Mouse (Mus musculus): ENCODE data around the gene March6. TPM values are rescaled to one million over a fixed set of nuclear protein-coding genes. Genes with fewer than 3 reads are reported as not detected.

Gene March6
- total RNA-seq, 1 experiment from 2014 or later = 154 TPM

DNA sequence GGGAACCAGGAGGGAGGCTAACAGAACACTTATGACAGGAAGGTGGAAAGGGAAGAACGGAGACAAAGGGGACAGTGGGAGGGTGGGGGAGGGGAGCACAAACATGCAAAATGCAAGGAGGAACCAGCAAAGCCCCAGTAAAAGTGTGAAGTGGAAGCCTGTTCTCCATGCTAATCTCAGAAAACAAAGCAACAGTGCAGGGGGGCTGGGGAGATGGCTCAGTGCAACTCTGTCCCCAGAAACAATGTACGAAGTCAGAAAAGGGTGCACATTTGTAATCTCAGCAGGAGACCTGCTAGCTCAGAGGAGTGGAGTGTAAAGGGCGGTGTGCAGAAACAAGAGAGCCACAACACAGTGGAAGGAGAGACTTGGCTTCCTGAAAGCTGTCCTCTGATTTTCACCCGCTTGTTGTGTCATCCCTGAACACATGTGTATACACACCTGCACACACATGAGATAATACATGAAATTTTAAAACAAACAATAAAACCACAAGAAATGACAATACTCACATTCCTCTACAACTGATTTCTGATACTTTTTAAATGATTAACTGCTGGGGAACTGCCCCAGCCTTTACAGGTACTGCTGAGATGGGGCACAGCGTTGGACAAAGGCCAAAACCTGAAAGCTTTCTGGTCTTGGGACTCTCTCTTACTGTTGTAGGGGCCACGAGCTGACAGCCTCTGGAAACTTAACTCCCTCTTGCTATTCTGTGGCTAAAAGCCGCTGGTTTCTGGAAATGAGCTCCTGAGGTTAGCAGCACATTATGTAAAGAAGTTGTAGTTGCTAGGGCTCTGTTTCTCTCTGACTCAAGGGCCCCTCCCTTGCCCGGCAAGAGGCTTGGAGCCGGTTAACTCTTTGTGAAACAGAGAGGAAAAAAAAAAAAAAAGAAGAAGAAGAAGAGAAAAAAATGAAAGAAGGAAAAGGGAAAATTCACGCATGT lies 11.4 kb upstream of the March6 start:
- no peak for DNase-seq

DNA sequence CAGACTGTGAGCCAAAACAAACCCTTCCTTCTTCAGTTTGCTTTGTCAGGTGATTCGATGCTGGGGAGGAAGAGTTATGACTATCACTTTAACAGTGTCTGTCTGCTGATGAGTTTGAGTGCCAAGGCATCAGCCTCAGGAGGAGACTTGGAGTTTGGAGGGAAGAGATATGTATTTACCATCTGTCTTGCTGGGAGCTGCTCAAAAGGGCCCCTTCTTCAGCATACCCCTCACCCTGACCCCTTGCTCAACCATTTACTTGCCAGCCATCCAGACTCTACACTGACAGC lies 9.6 kb upstream of the March6 start:
- no peak for DNase-seq

DNA sequence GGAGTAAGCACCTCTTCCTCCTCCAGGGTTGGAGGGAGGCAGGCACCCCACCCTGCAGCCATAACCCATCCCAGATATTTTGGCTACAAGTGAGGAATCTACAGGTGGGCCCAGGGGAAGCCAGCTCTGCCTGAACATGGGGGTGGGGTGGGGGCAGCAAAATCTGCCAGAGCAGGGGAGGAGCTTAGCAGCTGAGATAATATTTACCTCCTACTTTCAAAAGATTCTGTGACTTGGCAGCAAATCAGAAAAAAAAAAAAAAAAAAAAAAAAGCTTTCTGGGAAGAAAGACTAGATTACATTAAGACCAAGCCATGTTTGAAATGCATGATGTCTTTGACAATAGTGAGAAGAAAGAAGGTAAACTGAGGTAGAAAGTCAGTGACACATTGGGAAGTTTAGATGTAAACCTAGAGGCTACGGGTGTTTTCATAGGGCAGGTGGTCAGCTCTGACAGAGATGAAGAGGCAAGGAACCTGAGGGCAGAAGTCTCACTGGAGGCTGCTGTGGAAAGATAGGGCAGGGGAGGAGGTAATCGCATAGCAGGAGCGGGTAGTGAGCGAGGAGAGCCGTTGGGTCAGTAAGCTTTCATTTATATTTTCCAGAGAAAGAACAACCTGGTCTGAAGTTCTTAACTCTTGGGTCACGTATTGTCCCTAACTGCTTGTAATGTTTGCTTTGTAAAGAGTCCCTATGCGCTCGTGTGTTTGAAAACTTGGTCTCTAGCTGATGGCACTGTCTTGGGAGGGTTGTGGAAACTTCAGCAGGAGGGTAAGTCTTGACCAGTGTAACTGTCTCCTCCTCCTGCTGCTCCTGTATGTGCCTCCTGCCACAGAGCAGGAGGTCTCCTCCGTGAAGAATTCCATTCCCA lies 9.0 kb upstream of the March6 start:
- DNase-seq = no peak

DNA sequence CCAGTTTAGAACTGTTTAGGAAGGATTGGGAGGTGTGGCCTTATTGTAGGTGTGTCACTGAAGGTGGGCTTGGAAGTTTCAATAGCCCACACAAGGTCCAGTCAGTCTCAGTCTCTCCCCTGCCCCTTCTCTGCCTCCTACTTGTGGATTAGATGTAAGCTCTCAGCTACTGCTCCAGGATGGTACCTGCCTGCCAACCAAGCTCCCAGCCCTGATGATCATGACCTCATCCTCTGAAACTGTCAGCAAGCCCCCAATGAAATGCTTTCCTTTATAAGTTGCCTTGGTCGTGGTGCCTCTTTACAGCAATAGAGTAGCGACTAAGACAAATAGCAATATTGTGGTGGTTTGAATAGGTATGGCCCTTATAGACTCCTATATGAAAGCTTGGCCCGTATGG lies 7.5 kb upstream of the March6 start:
- DNase-seq = no peak

DNA sequence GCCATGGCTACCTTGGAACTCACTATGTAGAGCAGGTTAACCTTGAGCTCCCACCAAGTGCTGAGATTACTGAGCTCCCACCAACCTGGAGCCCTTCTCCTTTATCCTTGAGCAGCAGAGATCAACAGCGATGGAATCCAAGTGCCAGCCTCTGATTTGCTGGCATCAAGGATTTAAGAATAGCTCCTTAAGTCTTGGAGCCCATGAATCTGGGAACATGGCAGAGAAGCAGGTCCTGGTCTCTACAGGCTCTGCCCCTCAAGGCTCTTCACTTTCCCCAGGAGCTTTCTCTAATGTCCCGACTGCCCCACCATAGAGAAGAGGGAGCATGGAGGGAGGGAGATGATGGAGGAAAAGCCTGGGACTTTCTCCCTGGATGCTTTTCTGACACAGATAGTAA lies 6.9 kb upstream of the March6 start:
- no peak for DNase-seq

DNA sequence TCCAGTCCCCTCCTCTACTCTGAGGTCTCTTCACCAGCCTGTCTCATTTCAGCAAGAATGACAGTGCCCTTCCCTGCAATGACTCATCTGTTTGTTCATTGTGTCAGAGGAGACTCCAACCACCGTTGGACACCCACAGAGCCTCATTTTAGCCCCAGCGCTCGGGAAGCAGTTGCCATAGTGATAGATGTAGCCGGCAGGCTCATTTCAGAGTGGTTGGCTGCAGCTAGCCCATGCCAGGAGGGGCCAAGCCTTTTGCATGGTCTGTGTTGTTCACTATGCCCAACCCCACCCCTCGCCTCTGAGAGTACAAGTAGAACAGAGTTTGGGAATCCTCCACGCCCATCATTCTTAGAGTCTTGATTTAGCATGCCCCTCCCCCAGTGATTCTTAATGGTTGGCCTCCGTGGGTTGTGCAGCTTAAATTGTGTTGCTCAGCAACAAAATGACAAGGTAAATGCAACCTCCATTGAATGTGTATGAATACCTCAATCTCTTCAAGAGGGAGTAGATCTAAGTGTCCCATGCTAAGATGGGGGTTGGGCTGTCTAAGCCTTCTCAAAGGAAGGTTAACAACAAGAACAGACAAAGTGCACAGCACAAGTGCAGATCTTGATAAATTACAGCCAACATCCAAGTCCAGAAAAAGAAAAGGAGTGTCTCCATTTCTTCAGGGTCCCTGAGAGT lies 5.3 kb upstream of the March6 start:
- DNase-seq = peak; percentile 40

DNA sequence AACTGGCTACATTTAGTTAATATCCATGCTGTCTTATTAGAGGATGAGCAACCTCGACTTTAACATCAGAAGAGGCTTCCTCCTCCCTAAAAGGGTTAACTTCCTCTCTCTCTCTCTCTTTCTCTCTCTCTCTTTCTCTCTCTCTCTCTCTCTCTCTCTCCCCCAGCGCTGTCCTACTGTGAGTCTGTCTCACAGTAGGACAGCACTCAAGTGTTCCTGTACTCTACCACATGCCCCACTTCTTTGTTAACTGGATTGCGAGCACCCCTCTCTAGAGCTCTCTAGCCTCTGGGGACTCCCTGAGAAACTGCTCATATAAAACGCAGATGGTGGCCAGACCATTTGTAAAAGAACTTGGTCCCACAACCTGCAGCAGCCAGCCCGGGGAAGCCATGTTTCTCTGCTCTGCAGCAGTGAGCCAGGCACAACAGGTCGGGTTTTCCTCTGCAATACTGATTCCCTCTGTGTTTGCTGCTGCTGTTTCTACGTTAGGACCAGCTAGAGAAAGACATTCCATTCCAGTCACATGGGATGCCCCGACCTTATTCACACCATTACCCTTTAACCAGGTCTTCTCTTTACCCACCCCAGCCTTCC lies 4.5 kb upstream of the March6 start:
- no peak for DNase-seq

DNA sequence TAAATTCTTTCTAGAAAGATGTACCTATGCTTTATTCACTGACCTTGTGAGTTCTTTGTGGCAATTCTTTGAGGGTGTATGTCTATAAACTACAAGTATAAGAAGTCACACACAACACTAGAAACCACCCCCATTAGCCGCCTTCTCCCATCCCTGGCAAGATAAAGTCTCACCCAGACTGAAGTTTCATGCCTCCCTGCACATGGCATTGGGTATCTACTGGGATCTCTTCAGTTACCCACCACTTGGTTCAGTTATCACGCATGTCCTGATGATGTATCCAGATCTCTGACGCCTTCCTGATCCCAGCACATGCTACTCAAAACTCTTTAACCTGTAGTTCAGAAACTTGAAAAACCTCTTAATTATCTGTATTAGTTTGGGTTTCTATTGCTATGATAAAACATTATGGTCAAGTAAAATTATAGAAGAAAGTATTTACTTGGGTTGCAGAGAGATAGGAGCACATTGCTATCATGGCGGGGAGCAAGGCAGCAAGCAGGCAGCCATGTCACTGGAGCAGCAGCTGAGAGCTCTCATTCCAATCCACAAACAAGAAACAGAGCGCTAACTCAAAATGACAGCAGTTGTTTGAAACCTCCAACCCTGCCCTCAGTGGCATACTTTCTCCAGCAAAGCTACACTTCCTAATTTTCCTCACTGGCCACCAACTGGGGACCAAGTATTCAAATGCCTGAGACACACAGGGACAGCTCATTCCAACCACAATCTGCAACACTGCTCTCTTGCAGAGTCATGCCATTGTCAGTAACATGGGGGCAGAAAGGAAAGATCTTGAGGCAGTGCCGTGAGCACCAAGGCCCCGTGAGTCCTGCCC lies 3.8 kb upstream of the March6 start:
- DNase-seq = no peak

DNA sequence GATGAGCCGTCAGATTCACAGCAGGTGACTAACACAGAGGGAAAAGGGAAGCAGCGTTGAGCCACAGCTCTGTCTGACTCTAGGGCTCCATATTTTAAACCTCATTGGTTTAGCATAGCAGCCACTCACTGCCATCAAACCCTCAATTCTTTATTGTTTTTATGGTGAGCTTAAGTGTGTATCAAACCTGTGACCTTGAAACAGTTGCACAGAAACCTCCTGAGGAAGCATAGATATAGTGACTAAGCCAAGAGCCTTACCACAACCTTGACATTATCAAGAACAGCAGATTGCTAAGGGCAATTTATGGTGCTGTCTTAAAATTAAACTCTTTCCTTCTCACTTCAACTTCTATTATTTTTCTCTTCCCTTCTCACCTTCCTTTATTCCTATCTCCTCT lies 2.7 kb upstream of the March6 start:
- no peak for DNase-seq

DNA sequence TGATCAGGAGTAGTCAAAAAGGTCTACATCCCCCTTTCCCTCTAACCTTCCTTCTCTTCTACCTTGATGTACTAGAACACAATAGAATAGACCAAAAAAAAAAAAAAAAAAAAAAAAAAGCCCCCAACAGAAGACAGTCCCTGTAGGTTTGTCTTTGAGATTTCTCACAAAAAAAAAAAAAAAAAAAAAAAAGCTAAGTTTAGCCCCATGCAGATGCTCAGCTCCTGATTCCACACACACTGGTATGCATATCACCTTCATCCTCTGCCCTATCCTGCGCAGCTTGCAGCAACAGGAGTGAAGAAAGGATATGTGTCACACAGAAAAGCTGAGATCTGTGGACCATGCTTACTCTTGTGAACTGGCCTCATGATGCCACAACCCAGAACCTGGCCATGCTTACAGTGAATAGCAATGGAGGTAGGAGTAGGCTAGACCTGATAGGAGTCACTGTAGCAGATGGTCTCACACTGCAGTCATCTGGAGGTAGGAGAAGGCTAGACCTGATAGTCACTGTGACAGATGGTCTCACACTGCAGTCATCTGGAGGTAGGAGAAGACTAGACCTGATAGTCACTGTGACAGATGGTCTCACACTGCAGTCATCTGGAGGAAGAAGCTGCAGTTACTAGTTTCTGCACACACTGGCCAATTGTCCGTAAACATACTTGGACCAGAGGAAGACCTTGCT lies 1.6 kb upstream of the March6 start:
- DNase-seq = no peak

DNA sequence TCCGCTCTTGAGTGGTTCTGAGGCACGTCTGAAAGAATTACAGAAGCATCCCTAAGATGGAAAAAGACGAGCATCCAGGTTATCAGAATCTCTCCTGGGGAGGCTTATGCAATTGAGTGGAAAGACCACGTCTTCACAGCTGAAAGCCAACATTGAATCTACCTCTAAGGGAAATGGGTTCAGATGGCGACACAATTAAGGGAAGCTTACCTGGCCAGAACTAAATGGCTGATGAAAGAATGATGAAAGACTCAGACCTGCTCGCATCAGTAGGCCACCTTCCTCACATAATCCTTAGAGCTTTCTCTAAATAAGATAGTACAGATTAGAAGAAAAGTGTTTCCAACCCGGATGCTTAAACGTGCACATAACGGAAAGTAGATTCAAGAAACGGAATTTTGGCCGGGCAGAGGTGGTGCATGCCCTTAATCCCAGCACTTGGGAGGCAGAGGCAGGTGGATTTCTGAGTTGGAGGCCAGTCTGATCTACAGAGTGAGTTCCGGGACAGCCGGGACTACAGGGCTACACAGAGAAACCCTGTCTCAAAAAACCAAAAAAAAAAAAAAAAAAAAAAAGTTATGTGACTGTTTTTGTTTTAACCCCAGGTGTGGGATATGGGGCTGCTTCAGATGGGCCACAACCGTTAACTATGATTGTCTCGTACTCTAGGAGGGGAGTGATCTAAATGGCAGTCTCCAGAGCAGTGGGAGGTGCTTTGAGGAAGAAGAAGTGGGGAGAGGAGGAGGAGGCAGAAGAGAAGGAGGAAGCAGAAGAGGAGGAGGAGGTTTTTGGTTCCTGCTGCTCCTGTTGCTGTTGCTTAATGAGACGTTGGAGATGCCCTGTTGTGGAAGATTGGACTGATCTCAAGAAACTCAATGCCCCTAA lies 835 bp upstream of the March6 start:
- no peak for DNase-seq

DNA sequence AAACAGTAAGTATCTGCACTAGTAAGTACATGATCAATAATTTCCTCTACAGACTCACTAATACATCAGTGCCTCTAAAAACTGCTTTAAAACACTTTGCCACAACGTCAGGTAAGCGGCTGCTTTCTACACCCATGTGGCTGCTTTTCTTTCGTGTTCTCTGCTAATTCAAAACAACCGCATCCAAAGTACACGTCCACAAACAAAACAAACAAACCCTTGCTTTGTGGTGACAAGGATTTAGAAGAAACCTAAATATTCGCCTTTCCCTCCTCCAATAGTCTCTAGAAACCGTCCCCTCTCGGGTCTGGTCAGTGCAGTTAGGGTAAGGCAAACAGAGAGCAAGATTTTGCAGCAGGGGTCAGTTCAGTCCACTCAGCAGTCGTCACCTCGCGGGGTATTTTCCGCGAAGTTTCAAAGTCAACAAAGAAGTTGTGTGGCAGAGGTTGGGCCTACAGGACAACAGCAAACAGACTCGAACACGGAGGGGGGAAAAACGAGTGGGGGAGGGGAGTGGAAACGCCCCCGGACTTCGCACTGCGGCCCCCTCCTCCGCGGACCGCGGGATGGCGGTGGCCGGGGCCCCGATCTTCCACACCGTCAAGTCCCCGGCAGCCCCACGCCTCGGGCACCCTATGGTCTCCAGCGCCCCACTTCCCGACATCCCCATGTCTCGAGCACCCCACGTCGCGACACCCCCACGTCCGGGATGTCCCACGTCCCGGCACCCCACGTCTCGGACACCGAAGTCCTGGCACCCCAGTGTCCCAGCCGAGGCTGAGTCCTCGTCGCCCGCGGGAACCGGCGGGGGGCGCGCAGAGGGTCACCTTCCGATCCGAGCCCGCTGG lies 818 bp downstream of the March6 start:
- peak; percentile 33 for DNase-seq

DNA sequence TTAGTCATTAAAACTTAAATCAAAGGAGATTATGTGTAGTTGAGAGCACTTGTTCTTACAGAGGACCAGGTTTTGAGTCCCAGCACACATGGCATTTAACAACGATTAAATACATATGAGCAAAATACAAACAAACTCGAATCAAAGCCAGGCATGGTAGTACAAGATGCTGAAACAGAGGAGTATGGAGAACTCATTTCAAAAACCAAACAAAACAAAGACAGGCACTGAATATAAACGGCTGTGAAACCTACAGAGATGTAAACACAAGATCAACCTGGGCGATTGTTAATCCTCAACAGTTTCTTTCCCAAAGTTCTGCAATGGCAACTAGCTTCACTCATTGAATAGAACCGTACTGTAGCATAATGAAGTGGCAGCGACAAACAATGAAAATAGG lies 1.8 kb downstream of the March6 start:
- no peak for DNase-seq

DNA sequence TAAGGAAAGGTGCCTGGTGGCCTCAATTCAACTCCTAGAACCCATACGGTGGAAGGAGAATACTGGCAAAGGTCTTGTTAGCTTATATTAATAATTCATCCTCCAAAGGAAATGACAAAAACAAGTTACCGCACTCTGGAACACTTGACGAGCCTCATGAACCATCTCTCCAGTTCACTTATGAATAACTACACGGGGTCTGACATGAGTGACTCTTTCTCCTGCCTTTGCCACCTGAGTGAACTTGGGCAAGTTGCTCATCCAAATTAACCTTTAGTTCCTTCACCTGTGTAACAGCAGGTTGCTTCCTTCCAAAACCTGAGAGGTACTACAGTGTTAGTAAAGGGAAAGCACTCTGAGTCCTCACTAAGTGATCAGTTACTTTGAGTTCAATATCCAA lies 2.4 kb downstream of the March6 start:
- DNase-seq = no peak

DNA sequence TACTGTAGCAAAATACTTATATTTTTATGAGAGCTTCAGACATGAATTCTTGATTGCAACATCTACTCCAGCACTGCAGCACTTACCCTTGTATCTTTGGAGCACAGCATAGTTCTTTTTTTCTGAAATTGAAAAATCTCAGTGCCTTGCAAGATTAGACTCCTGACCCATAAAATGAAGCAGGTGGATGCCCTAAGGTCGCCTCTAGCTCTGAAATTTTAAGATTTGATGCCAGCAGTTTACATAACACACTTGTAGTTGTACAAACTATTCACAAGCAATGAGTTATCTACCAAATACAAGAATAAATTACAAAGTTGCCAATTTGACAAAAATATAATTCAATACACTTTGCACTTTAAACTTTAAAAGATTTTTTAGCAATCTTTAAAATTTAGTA lies 4.4 kb downstream of the March6 start:
- no peak for DNase-seq

DNA sequence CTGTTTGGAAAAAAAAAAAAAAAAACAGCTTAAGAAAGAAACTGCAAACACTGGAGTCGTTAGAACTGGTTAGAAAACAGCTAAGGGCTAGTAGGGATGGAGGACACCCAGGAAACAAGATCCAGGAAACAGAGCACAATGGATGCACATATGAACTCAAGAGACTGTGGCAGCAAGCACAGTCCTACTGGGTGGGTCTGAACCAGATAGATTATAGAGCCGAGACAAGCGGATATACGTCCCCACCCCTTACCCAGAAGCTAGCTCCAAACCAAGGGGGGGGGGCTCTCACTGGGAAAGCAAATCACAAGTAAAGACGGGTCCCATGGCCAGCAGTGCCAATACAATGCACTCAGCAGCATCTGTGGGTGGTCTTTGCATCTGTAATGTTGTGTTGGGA lies 11.9 kb downstream of the March6 start:
- DNase-seq = no peak

DNA sequence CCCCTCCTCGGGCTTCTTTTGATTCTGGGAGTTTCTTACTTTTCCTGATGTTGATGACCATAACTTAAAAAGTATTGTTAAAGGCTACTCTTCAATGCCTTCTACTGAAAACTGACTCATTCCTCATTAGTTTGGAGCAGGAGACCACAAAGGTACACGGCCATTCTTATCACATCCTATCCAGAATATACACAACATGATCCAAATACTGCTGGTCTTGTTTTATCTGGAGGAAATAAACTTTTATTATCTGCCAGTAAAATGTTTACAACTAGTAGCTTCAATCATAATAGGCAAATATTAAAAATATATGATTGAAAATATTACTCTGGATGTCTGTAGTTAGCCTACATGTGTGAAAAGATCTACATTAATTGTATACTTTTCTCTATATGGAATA lies 12.5 kb downstream of the March6 start:
- DNase-seq = no peak

DNA sequence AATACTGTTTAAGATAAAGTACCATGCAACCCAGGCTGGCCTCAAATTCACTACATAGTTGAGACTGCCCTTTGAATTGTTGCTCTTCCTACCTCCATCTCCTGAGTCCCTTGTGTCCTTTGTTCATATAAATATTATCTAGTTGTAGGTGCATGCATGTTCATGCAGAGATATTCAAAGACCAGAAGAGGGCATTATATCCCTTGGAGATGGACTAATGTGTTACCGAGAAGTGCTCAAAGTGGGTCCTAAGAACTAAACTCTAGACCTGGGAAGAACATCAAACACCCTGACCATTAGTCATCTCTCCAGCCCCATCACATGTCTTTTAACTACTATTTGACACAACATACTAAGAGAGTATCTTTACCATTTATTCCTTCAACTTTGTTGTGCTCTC lies 13.7 kb downstream of the March6 start:
- no peak for DNase-seq

DNA sequence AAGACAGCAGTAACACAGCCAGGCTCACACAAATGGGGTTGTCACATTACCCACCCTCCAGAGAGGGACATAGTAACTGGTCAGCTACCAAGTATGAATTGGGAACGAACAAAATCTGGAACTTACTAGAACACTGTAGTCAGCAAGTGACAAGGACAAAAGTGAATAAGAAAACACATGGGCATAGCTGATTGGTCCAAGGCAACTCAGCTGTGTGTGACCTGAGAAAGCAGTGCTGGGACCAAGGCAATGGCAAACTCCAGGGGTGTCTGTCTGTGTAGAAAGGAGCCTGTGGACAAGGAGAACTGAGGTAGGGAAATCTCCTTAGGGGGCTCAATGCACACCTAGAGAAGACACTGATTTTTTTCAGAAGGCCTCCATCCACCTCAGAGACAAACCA lies 19.1 kb downstream of the March6 start:
- DNase-seq = no peak
